Mouse (Mus musculus) small intestine, adult 2 months (tissue): ENCODE measurements at regions not wholly inside any gene's neighbourhood (a gene's known extent, or its start where the extent isn't known, plus 50 kb on each side); places are given as distances from the start of the nearest gene placed in this dataset.
A peak's percentile ranks its signal among the peaks of the same experiment; 100 is the strongest.
"Not testable (repeated sequence)": the region's sequence is repeated elsewhere in the genome, so short reads cannot be mapped to it uniquely, and the experiment has no call there.

Experiments
- H3K27ac ChIP-seq: fragments of 200-500 bp; 2 replicates; pipeline ENCODE4 v1.5.1; 2012; ENCODE audit warnings: low read depth, low read length, control low read depth, inconsistent platforms; ENCODE audit not compliant: insufficient read depth
- H3K27me3 ChIP-seq: fragments of 200-500 bp; 2 replicates; pipeline ENCODE4 v1.6.1; 2012; ENCODE audit warnings: mild to moderate bottlenecking, moderate library complexity, low read length, inconsistent platforms; ENCODE audit not compliant: control insufficient read depth, insufficient read depth
- H3K36me3 ChIP-seq: fragments of 200-500 bp; 2 replicates; pipeline ENCODE4 v1.6.1; 2012; ENCODE audit warnings: mild to moderate bottlenecking, low read length, control low read depth, inconsistent platforms; ENCODE audit not compliant: control insufficient read depth, insufficient read depth
- H3K4me1 ChIP-seq: fragments of 200-500 bp; 2 replicates; pipeline ENCODE4 v1.6.1; 2012; ENCODE audit warnings: low read length, inconsistent platforms, mixed read lengths; ENCODE audit not compliant: control insufficient read depth, insufficient read depth, insufficient read length
- H3K4me3 ChIP-seq: fragments of 200-500 bp; 2 replicates; pipeline ENCODE4 v1.5.1; 2012; ENCODE audit warnings: low read depth, mild to moderate bottlenecking, control low read depth, inconsistent platforms, low read length, moderate library complexity
- CTCF ChIP-seq: fragments of 200-500 bp; IDR thresholded peaks from 2 replicates; pipeline ENCODE4 v1.5.1; 2012; ENCODE audit warnings: low read depth, mild to moderate bottlenecking, control low read depth, inconsistent platforms, low read length, moderate library complexity, mixed read lengths; ENCODE audit not compliant: insufficient replicate concordance, insufficient read length; ENCODE audit errors: extremely low read depth
- POLR2A ChIP-seq: fragments of 200-500 bp; IDR thresholded peaks from 2 replicates; pipeline ENCODE4 v1.6.1; 2012; ENCODE audit warnings: low read depth, mild to moderate bottlenecking, control low read depth, inconsistent platforms, low read length, moderate library complexity
- WGBS: fragments of 180-500 bp; shearing (Covaris S2); methylation state at CpG from one replicate; pipeline ENCODE4 v1.1.7; 2018; 5-methylcytosine and 5-hydroxymethylcytosine counted together

DNA sequence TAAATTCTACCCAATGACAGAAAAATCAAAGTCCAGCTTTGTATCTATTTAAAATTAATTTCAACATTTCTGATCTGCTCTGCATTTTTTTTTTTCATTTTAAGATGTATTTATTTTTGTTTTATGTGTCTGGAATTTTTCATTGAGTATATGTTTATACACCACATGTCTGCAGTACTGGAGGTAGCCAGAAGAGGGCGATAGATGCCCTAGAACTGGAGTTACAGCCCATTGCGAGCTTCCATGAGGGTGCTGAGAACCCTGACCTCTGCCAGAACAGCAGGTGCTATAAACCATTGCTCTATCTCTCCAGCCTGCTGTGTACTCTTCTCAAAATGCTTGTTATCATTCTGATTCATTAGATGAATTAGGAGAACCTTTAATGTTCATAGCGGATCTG, 63.1 kb upstream of the Cpm start:
- no peaks in the 10 kb centered on the region for H3K36me3 ChIP-seq
- no peaks in the 10 kb centered on the region for H3K27me3 ChIP-seq
- peak; percentile 42; the same call in 1 of the 2 replicates for TF ChIP-seq CTCF
- no peak for TF ChIP-seq POLR2A
- no peak overlapping the region for H3K27ac ChIP-seq
- H3K4me3 ChIP-seq, result no peak overlapping the region
- peaks cover 10% of the 10 kb centered on the region for H3K4me1 ChIP-seq
- 88% methylated on average over 3 of the region's 3 CpGs for WGBS

GRCm38 (mm10) chr10:117565529-117566086, 63.7 kb upstream of the Cpm start:
- H3K36me3 ChIP-seq, result no peaks in the 10 kb centered on the region
- no peak overlapping the region for H3K4me3 ChIP-seq
- TF ChIP-seq POLR2A, result no peak
- no peak for TF ChIP-seq CTCF
- peaks cover 10% of the 10 kb centered on the region for H3K4me1 ChIP-seq
- H3K27me3 ChIP-seq, result no peaks in the 10 kb centered on the region
- no peak overlapping the region for H3K27ac ChIP-seq
- 93% methylated on average over 4 of the region's 4 CpGs for WGBS

DNA sequence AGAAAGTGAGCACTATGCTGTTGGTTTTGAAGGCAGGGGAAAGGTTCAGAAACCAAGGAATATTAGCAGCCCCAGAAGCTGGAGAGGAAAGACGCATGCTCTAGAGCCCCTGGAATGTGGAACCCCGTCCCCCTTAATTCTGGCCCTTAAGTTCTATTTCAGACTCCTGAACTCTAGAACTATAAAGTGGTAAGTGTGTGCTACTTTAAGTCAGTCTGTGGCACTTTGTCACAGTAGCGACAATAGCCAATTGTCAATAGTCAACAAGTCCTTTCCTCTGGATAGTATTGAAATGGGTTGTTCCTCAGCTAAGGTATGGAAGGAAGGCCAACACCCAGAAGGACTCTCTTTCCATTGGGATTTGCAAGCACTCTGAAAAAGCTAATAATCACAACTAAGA, 64.2 kb upstream of the Cpm start:
- H3K27me3 ChIP-seq, result no peaks in the 10 kb centered on the region
- no peaks in the 10 kb centered on the region for H3K36me3 ChIP-seq
- no peak overlapping the region for H3K27ac ChIP-seq
- H3K4me3 ChIP-seq, result no peak overlapping the region
- 98% methylated on average over 3 of the region's 3 CpGs for WGBS
- H3K4me1 ChIP-seq, result peaks cover 10% of the 10 kb centered on the region
- TF ChIP-seq POLR2A (no peak), CTCF (no peak)

DNA sequence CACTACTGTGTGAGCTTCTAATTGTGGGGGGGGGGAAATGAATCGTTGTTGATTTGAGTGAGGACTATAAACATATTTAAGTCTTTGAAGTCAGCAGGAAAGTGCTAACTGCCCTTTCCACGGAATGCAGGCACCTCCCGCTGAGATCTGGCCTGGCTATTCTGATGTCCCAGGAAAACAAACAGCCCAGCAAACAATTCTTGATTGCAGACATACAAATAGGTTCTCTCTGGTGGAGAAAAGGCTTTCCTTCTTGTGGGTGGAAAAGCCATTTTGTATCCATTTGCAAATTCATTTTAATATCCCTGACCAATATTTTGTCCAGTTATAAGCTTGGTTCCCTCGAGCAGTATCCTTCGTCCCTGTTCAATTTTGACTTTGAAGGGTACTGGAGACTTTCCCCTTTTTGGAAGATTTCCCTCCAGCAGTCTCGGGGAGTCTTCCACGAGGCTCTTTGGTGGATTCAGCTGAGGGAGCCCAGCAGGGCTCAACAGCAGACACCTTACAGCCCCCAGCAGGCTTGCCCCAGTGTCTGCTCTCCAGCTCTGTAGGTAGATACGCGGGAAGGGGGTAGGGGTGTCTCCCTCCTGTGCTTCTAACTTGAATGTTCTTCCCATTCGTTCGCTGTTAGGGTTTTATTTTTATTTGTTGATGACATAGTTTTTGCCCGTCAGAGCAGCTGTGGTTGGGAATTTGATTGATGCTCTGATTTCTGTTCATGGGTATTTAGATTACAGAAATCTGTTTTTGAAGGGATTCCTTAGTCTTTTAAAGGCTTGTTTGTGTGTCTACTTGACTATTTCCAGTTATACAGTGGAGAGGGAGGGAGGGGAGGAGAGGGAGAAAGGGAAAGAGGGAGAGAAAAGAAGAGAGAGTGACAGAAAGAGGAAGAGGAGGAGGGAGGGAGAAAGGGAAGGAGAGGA, 64.9 kb upstream of the Cpm start:
- no peaks in the 10 kb centered on the region for H3K27me3 ChIP-seq
- H3K27ac ChIP-seq, result no peak overlapping the region
- H3K4me3 ChIP-seq, result no peak overlapping the region
- TF ChIP-seq CTCF, result no peak
- TF ChIP-seq POLR2A, result no peak
- peaks cover 10% of the 10 kb centered on the region for H3K4me1 ChIP-seq
- H3K36me3 ChIP-seq, result no peaks in the 10 kb centered on the region
- WGBS, result 73% methylated on average over 12 of the region's 12 CpGs

DNA sequence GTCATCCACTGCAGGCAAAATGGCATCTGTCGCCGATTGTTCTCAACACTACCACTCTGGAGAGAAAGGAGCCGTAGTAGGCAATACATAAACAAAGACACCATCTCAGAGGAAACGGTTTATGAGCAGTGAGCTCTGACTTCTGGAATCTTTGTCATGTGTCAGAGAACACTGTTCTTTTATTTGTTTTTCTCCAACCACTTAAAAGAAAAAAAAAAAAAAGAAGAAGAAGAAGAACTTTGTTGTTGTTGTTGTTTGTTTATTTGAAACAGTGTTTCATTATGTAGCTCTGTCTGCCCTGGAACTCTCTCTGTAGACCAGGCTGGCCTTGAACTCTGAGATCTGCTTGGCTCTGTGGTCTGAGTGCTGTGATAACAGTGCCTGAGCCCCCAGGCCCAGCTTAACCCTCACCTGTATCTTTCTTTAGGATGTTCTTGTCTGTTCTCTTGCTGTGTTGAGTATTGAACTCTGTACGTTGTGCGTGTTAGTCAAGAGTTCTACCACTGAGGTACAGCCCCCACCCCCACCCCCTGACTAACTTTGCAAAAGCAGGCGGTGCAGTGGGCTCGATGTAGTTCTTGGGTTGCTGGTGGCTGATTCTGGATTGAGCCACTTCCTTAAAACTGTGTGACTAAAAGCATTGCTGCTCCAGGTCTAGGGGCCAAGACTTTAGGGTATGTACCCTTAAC, 65.7 kb upstream of the Cpm start:
- no peak for TF ChIP-seq CTCF
- TF ChIP-seq POLR2A, result no peak
- Histone ChIP-seq H3K4me3 (no peak overlapping the region), H3K4me1 (peaks cover 10% of the 10 kb centered on the region), H3K27ac (no peak overlapping the region), H3K27me3 (no peaks in the 10 kb centered on the region), H3K36me3 (no peaks in the 10 kb centered on the region)
- 75% methylated on average over 8 of the region's 8 CpGs for WGBS

DNA sequence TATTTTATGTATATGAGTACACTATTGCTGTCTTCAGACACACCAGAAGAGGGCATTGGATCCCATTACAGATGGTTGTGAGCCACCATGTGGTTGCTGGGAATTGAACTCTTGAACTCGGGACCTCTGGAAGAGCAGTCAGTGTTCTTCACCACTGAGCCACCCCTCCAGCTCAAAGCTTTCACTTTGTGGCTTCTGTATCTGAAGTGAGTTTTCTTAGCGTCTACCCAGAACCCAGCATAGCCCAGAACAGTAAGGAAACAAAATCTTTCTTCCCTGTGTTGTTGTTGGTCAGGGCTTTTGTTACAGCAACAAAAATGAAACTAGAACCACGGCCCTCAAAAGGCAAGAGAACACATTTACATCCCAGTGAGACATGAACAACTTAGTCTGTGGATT, 66.5 kb upstream of the Cpm start:
- WGBS, result 60% methylated on average over 3 of the region's 3 CpGs
- H3K27ac ChIP-seq, H3K36me3 ChIP-seq, H3K4me3 ChIP-seq, H3K27me3 ChIP-seq, H3K4me1 ChIP-seq: not testable (repeated sequence)
